Mouse (Mus musculus): ENCODE results near the gene Pltp. TPM values are rescaled to one million over a fixed set of nuclear protein-coding genes. Genes with fewer than 3 reads are reported as not detected.

The Pltp gene
- polyA plus RNA-seq, 1 experiment from 2014 or later = 127 TPM

- H3K9me3 ChIP-seq (ENCODE audit: control insufficient read depth, low read length) = no peaks in the 10 kb centered on the region
- H3K9ac ChIP-seq (ENCODE audit: low read depth, low read length) = no peak overlapping the region
- no peaks in the 10 kb centered on the region for H3K4me1 ChIP-seq (ENCODE audit: control insufficient read depth, insufficient read depth, low read depth, low read length)
- peaks cover 4% of the 10 kb centered on the region for H3K36me3 ChIP-seq (ENCODE audit: control insufficient read depth, insufficient read depth, low read length)
- ATAC-seq = no peak
- H3K4me2 ChIP-seq (ENCODE audit: low read length) = no peak overlapping the region
- H3K4me3 ChIP-seq (ENCODE audit: low read length) = no peak overlapping the region
- H3K27me3 ChIP-seq (replicated peaks; ENCODE audit: control insufficient read depth, insufficient read depth, low read length) = no peaks in the 10 kb centered on the region
- no peak overlapping the region for H3K27ac ChIP-seq (ENCODE audit: low read depth, low read length)
- WGBS = 91% methylated on average over 4 of the region's 4 CpGs
These were observed 61.6 kb downstream of the Pltp start for GRCm38 (mm10) chr2:164795868-164796267.

GRCm38 (mm10) chr2:164794293-164794692, 63.2 kb downstream of the Pltp start:
- Histone ChIP-seq H3K4me3 (ENCODE audit: low read length) (no peak overlapping the region), H3K4me2 (ENCODE audit: low read length) (no peak overlapping the region), H3K4me1 (ENCODE audit: control insufficient read depth, insufficient read depth, low read depth, low read length) (no peaks in the 10 kb centered on the region), H3K36me3 (ENCODE audit: control insufficient read depth, insufficient read depth, low read length) (peaks cover 4% of the 10 kb centered on the region), H3K27ac (ENCODE audit: low read depth, low read length) (no peak overlapping the region), H3K9ac (ENCODE audit: low read depth, low read length) (no peak overlapping the region), H3K27me3 (replicated peaks; ENCODE audit: control insufficient read depth, insufficient read depth, low read length) (no peaks in the 10 kb centered on the region), H3K9me3 (ENCODE audit: control insufficient read depth, low read length) (no peaks in the 10 kb centered on the region)
- WGBS = 39% methylated on average over 5 of the region's 5 CpGs
- no peak for ATAC-seq

- no peak for ATAC-seq
- no peaks in the 10 kb centered on the region for H3K4me1 ChIP-seq (ENCODE audit: control insufficient read depth, insufficient read depth, low read depth, low read length)
- no peak overlapping the region for H3K4me2 ChIP-seq (ENCODE audit: low read length)
- peaks cover 4% of the 10 kb centered on the region for H3K36me3 ChIP-seq (ENCODE audit: control insufficient read depth, insufficient read depth, low read length)
- no peak overlapping the region for H3K27ac ChIP-seq (ENCODE audit: low read depth, low read length)
- no peak overlapping the region for H3K4me3 ChIP-seq (ENCODE audit: low read length)
- H3K27me3 ChIP-seq (replicated peaks; ENCODE audit: control insufficient read depth, insufficient read depth, low read length) = no peaks in the 10 kb centered on the region
- H3K9ac ChIP-seq (ENCODE audit: low read depth, low read length) = no peak overlapping the region
- no peaks in the 10 kb centered on the region for H3K9me3 ChIP-seq (ENCODE audit: control insufficient read depth, low read length)
- WGBS = 94% methylated on average over 2 of the region's 2 CpGs
These were observed 63.7 kb downstream of the Pltp start for GRCm38 (mm10) chr2:164793772-164794171.

- Histone ChIP-seq H3K9ac (ENCODE audit: low read depth, low read length) (no peak overlapping the region), H3K9me3 (ENCODE audit: control insufficient read depth, low read length) (no peaks in the 10 kb centered on the region), H3K4me2 (ENCODE audit: low read length) (no peak overlapping the region), H3K27ac (ENCODE audit: low read depth, low read length) (no peak overlapping the region), H3K4me1 (ENCODE audit: control insufficient read depth, insufficient read depth, low read depth, low read length) (0 out of 2 replicates have a peak, but pooled peaks cover 3% of the 10 kb centered on the region), H3K4me3 (ENCODE audit: low read length) (no peak overlapping the region), H3K36me3 (ENCODE audit: control insufficient read depth, insufficient read depth, low read length) (peaks cover 4% of the 10 kb centered on the region), H3K27me3 (replicated peaks; ENCODE audit: control insufficient read depth, insufficient read depth, low read length) (no peaks in the 10 kb centered on the region)
- no peak for ATAC-seq
- WGBS = 91% methylated on average over 3 of the region's 3 CpGs
These were observed 64.3 kb downstream of the Pltp start for GRCm38 (mm10) chr2:164793236-164793635.

GRCm38 (mm10) chr2:164792400-164793190, 64.9 kb downstream of the Pltp start:
- H3K4me1 ChIP-seq (ENCODE audit: control insufficient read depth, insufficient read depth, low read depth, low read length) = 0 out of 2 replicates have a peak, but pooled peaks cover 3% of the 10 kb centered on the region
- no peak for ATAC-seq
- no peaks in the 10 kb centered on the region for H3K27me3 ChIP-seq (replicated peaks; ENCODE audit: control insufficient read depth, insufficient read depth, low read length)
- H3K36me3 ChIP-seq (ENCODE audit: control insufficient read depth, insufficient read depth, low read length) = no peaks in the 10 kb centered on the region; the same call in 1 of the 2 replicates
- no peak overlapping the region for H3K4me3 ChIP-seq (ENCODE audit: low read length)
- H3K4me2 ChIP-seq (ENCODE audit: low read length) = no peak overlapping the region
- no peak overlapping the region for H3K9ac ChIP-seq (ENCODE audit: low read depth, low read length)
- 97% methylated on average over 12 of the region's 12 CpGs for WGBS
- no peaks in the 10 kb centered on the region for H3K9me3 ChIP-seq (ENCODE audit: control insufficient read depth, low read length)
- H3K27ac ChIP-seq (ENCODE audit: low read depth, low read length) = no peak overlapping the region

GRCm38 (mm10) chr2:164791841-164792261, 65.7 kb downstream of the Pltp start:
- no peaks in the 10 kb centered on the region; the same call in 1 of the 2 replicates for H3K36me3 ChIP-seq (ENCODE audit: control insufficient read depth, insufficient read depth, low read length)
- no peak overlapping the region for H3K27ac ChIP-seq (ENCODE audit: low read depth, low read length)
- no peaks in the 10 kb centered on the region for H3K9me3 ChIP-seq (ENCODE audit: control insufficient read depth, low read length)
- H3K4me1 ChIP-seq (ENCODE audit: control insufficient read depth, insufficient read depth, low read depth, low read length) = peaks cover 8% of the 10 kb centered on the region
- no peak for ATAC-seq
- WGBS = 83% methylated on average over 18 of the region's 18 CpGs
- no peak overlapping the region for H3K9ac ChIP-seq (ENCODE audit: low read depth, low read length)
- H3K4me2 ChIP-seq (ENCODE audit: low read length) = no peak overlapping the region
- H3K4me3 ChIP-seq (ENCODE audit: low read length) = no peak overlapping the region
- no peaks in the 10 kb centered on the region for H3K27me3 ChIP-seq (replicated peaks; ENCODE audit: control insufficient read depth, insufficient read depth, low read length)

GRCm38 (mm10) chr2:164790451-164790850, 67.1 kb downstream of the Pltp start:
- Histone ChIP-seq H3K27me3 (replicated peaks; ENCODE audit: control insufficient read depth, insufficient read depth, low read length) (no peaks in the 10 kb centered on the region), H3K4me2 (ENCODE audit: low read length) (no peak overlapping the region), H3K36me3 (ENCODE audit: control insufficient read depth, insufficient read depth, low read length) (no peaks in the 10 kb centered on the region; the same call in 1 of the 2 replicates), H3K4me3 (ENCODE audit: low read length) (no peak overlapping the region), H3K9me3 (ENCODE audit: control insufficient read depth, low read length) (no peaks in the 10 kb centered on the region), H3K27ac (ENCODE audit: low read depth, low read length) (no peak overlapping the region), H3K4me1 (ENCODE audit: control insufficient read depth, insufficient read depth, low read depth, low read length) (peaks cover 11% of the 10 kb centered on the region), H3K9ac (ENCODE audit: low read depth, low read length) (no peak overlapping the region)
- 90% methylated on average over 4 of the region's 4 CpGs for WGBS
- ATAC-seq = no peak

Other genes with a start within 250 kb of the Pltp start
- not detected in 2 replicates for gene Wfdc6b, start 244.2 kb downstream of the Pltp start, polyA plus RNA-seq (2015; fragmentation: Nextera tagmentation; extraction: Ambion mirVana)
- not detected in 2 replicates for gene Wfdc8, start 244.1 kb downstream of the Pltp start, polyA plus RNA-seq (2015; fragmentation: Nextera tagmentation; extraction: Ambion mirVana)
- not detected in 2 replicates for gene Wfdc16, start 218.9 kb downstream of the Pltp start, polyA plus RNA-seq (2015; fragmentation: Nextera tagmentation; extraction: Ambion mirVana)
- gene Wfdc10, start 201.7 kb downstream of the Pltp start, polyA plus RNA-seq (2015; fragmentation: Nextera tagmentation; extraction: Ambion mirVana) = not detected in 2 replicates
- not detected in 2 replicates for gene Wfdc9, start 201.1 kb downstream of the Pltp start, polyA plus RNA-seq (2015; fragmentation: Nextera tagmentation; extraction: Ambion mirVana)
- gene Wfdc11, start 183.6 kb downstream of the Pltp start, polyA plus RNA-seq (2015; fragmentation: Nextera tagmentation; extraction: Ambion mirVana) = not detected in 2 replicates
- 0.15 TPM in 1 of 2 replicates, not detected in the other for gene Wfdc13, start 172.6 kb downstream of the Pltp start, polyA plus RNA-seq (2015; fragmentation: Nextera tagmentation; extraction: Ambion mirVana)
- gene Spint4, start 159.2 kb downstream of the Pltp start, polyA plus RNA-seq (2015; fragmentation: Nextera tagmentation; extraction: Ambion mirVana) = not detected in 2 replicates
- not detected in 2 replicates for gene Spint5, start 142.4 kb downstream of the Pltp start, polyA plus RNA-seq (2015; fragmentation: Nextera tagmentation; extraction: Ambion mirVana)
- 1.6 and 1.7 TPM in 2 replicates for gene Wfdc3, start 111.8 kb downstream of the Pltp start, polyA plus RNA-seq (2015; fragmentation: Nextera tagmentation; extraction: Ambion mirVana)
- gene Dnttip1, start 111.7 kb downstream of the Pltp start, polyA plus RNA-seq (2015; fragmentation: Nextera tagmentation; extraction: Ambion mirVana) = 55.9 and 60.0 TPM in 2 replicates
- 69.0 and 75.0 TPM in 2 replicates for gene Ube2c, start 87.8 kb downstream of the Pltp start, polyA plus RNA-seq (2015; fragmentation: Nextera tagmentation; extraction: Ambion mirVana)
- gene Tnnc2, start 77.7 kb downstream of the Pltp start, polyA plus RNA-seq (2015; fragmentation: Nextera tagmentation; extraction: Ambion mirVana) = 0.68 and 44.8 TPM in 2 replicates
- gene Snx21, start 71.9 kb downstream of the Pltp start, polyA plus RNA-seq (2015; fragmentation: Nextera tagmentation; extraction: Ambion mirVana) = 45.3 and 47.5 TPM in 2 replicates
- 22.2 TPM in 2 replicates for gene Acot8, start 52.8 kb downstream of the Pltp start, polyA plus RNA-seq (2015; fragmentation: Nextera tagmentation; extraction: Ambion mirVana)
- gene Zswim3, start 52.6 kb downstream of the Pltp start, polyA plus RNA-seq (2015; fragmentation: Nextera tagmentation; extraction: Ambion mirVana) = 16.4 and 17.1 TPM in 2 replicates
- 26.1 and 32.7 TPM in 2 replicates for gene Zswim1, start 35.0 kb downstream of the Pltp start, polyA plus RNA-seq (2015; fragmentation: Nextera tagmentation; extraction: Ambion mirVana)
- gene Spata25, start 29.2 kb downstream of the Pltp start, polyA plus RNA-seq (2015; fragmentation: Nextera tagmentation; extraction: Ambion mirVana) = not detected in 2 replicates
- 108 and 114 TPM in 2 replicates for gene Ctsa, start 24.8 kb downstream of the Pltp start, polyA plus RNA-seq (2015; fragmentation: Nextera tagmentation; extraction: Ambion mirVana)
- 6.7 and 7.8 TPM in 2 replicates for gene Neurl2, start 24.3 kb downstream of the Pltp start, polyA plus RNA-seq (2015; fragmentation: Nextera tagmentation; extraction: Ambion mirVana)
- gene Pcif1, start 21.6 kb upstream of the Pltp start, polyA plus RNA-seq (2015; fragmentation: Nextera tagmentation; extraction: Ambion mirVana) = 71.3 and 77.6 TPM in 2 replicates
- gene Zfp335, start 54.0 kb upstream of the Pltp start, polyA plus RNA-seq (2015; fragmentation: Nextera tagmentation; extraction: Ambion mirVana) = 13.4 and 17.1 TPM in 2 replicates
- 22.5 and 29.3 TPM in 2 replicates for gene Mmp9, start 83.1 kb upstream of the Pltp start, polyA plus RNA-seq (2015; fragmentation: Nextera tagmentation; extraction: Ambion mirVana)
- 52.7 and 54.9 TPM in 2 replicates for gene Slc12a5, start 103.1 kb upstream of the Pltp start, polyA plus RNA-seq (2015; fragmentation: Nextera tagmentation; extraction: Ambion mirVana)
- 83.8 and 90.0 TPM in 2 replicates for gene Ncoa5, start 177.2 kb upstream of the Pltp start, polyA plus RNA-seq (2015; fragmentation: Nextera tagmentation; extraction: Ambion mirVana)
- 6.1 and 7.9 TPM in 2 replicates for gene Cd40, start 197.9 kb upstream of the Pltp start, polyA plus RNA-seq (2015; fragmentation: Nextera tagmentation; extraction: Ambion mirVana)
- gene 1700025C18Rik, start 233.0 kb upstream of the Pltp start, polyA plus RNA-seq (2015; fragmentation: Nextera tagmentation; extraction: Ambion mirVana) = not detected in 2 replicates